Mouse (Mus musculus) liver, adult 2 months (tissue): ENCODE results near the gene Diras1. TPM values are rescaled to one million over a fixed set of nuclear protein-coding genes. Genes with fewer than 3 reads are reported as not detected.
"Not testable (repeated sequence)": the region's sequence is repeated elsewhere in the genome, so short reads cannot be mapped to it uniquely, and the experiment has no call there.

Experiments
- DNase-seq: peaks from one replicate; pipeline ENCODE4 v3.0.0-alpha.2; 2011; ENCODE audit warnings: low read depth, low spot score; ENCODE audit errors: extremely low read depth
- H3K27ac ChIP-seq: fragments of 200-500 bp; replicated peaks from 2 replicates; pipeline ENCODE4 v1.5.1; 2012; ENCODE audit warnings: low read depth, mild to moderate bottlenecking, control low read depth, inconsistent platforms, low read length; ENCODE audit not compliant: insufficient read depth
- H3K27me3 ChIP-seq: fragments of 200-500 bp; 2 replicates; pipeline ENCODE4 v1.6.1; 2012; ENCODE audit warnings: mild to moderate bottlenecking, moderate library complexity, low read length, inconsistent platforms; ENCODE audit not compliant: control insufficient read depth, insufficient read depth
- H3K36me3 ChIP-seq: fragments of 200-500 bp; 2 replicates; pipeline ENCODE4 v1.6.1; 2012; ENCODE audit warnings: low read length, inconsistent platforms; ENCODE audit not compliant: control insufficient read depth, insufficient read depth
- H3K4me1 ChIP-seq: fragments of 200-500 bp; 2 replicates; pipeline ENCODE4 v1.6.1; 2011; ENCODE audit warnings: low read length; ENCODE audit not compliant: control insufficient read depth, insufficient read depth
- H3K4me3 ChIP-seq: fragments of 200-500 bp; 2 replicates; pipeline ENCODE4 v1.5.1; 2011; ENCODE audit warnings: low read depth, mild to moderate bottlenecking, control low read depth, low read length, moderate library complexity; ENCODE audit not compliant: insufficient read depth
- H3K79me2 ChIP-seq: fragments of 200-500 bp; 2 replicates; pipeline ENCODE4 v1.6.1; 2012; ENCODE audit warnings: inconsistent platforms, mild to moderate bottlenecking, low read length, moderate library complexity; ENCODE audit not compliant: control insufficient read depth, insufficient read depth
- H3K9ac ChIP-seq: fragments of 200-500 bp; 2 replicates; pipeline ENCODE4 v1.6.1; 2012; ENCODE audit warnings: low read depth, mild to moderate bottlenecking, control low read depth, inconsistent platforms, low read length
- CTCF ChIP-seq: fragments of 200-500 bp; IDR thresholded peaks from 2 replicates; pipeline ENCODE4 v1.5.1; 2011; ENCODE audit warnings: low read depth, low read length, control low read depth
- POLR2A ChIP-seq: fragments of 200-500 bp; IDR thresholded peaks from 2 replicates; pipeline ENCODE4 v1.6.1; 2011; ENCODE audit warnings: low read length, control low read depth; ENCODE audit not compliant: insufficient read depth; ENCODE audit errors: extremely low read depth
- WGBS: fragments of 180-500 bp; shearing (Covaris S2); methylation state at CpG from one replicate; pipeline ENCODE4 v1.1.7; 2018; 5-methylcytosine and 5-hydroxymethylcytosine counted together
- polyA plus RNA-seq: library from polyadenylated mRNA; depleted of rRNA; stranded (reverse); fragments of >200 nt; gene quantifications from 2 replicates; pipeline ENCODE4 v1.2.3, GENCODE M21; 2012
- total RNA-seq: library from RNA; depleted of rRNA; stranded (reverse); fragments of >200 nt; gene quantifications from 2 replicates; pipeline ENCODE4 v1.2.3, GENCODE M21; 2014

The Diras1 gene
- total and polyA plus RNA-seq, 2 experiments: not detected

GRCm38 (mm10) chr10:81055169-81055568 is 29.7 kb upstream of the Diras1 start:
- Histone ChIP-seq H3K27me3 (no peaks in the 10 kb centered on the region), H3K4me1 (peaks cover 21% of the 10 kb centered on the region), H3K36me3 (no peaks in the 10 kb centered on the region), H3K9ac (no peak overlapping the region), H3K27ac (no peak overlapping the region), H3K4me3 (no peak overlapping the region), H3K79me2 (peaks cover 49% of the 10 kb centered on the region)
- 93% methylated on average over 6 of the region's 6 CpGs for WGBS
- no peak for DNase-seq
- no peak for TF ChIP-seq POLR2A

DNA sequence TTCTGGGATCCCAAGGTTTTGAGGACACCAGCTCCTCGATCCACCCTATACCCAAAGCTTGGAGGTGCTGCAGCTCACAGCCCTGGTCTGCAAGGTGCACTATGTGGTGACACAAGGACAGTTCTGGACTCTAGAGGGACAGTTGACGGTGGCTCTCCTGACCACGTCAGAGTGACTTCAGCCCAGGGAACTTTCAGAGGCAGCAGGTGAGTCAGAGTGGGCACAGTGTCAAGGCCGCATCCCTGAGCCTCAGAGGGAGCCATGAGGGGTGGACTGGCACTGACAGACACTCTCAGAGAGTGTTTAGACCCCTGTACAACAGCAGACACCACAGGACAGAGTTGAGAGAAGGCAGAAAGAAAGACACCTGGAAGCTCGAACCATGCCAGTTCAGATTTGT is 27.1 kb upstream of the Diras1 start:
- peaks cover 28% of the 10 kb centered on the region for H3K79me2 ChIP-seq
- DNase-seq: no peak
- H3K36me3 ChIP-seq: peaks cover 5% of the 10 kb centered on the region; the same call in 1 of the 2 replicates
- WGBS: 75% methylated on average over 5 of the region's 5 CpGs
- H3K9ac ChIP-seq: no peak overlapping the region
- H3K27ac ChIP-seq: no peak overlapping the region
- H3K27me3 ChIP-seq: no peaks in the 10 kb centered on the region
- H3K4me1 ChIP-seq: 0 out of 2 replicates have a peak, but pooled peaks cover 4% of the 10 kb centered on the region
- no peak overlapping the region for H3K4me3 ChIP-seq
- TF ChIP-seq CTCF (no peak), POLR2A (no peak)

DNA sequence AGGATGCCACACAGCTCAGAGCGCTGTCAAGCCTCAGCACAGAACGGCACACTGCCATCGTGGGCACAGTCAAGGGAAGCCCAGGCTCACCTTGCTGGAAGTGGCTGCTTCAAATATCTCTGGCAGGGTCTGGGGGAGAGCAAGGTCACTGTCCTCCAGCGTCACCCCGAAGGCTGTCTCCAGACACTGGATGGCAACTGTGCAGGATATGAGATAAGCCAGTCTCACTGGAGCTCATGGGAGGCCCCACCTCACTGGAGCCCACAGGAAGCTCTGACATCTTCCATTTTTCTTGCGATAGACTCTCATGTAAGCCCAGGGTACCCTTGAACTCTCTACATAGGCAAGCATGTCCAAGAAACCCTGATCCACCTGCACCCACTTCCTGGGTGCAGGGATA is 25.7 kb upstream of the Diras1 start:
- Histone ChIP-seq H3K9ac (no peak overlapping the region), H3K36me3 (peaks cover 9% of the 10 kb centered on the region), H3K79me2 (peaks cover 14% of the 10 kb centered on the region), H3K4me3 (no peak overlapping the region), H3K4me1 (no peaks in the 10 kb centered on the region), H3K27ac (no peak overlapping the region), H3K27me3 (no peaks in the 10 kb centered on the region)
- DNase-seq: no peak
- no peak for TF ChIP-seq POLR2A
- no peak for TF ChIP-seq CTCF
- WGBS: 92% methylated on average over 6 of the region's 6 CpGs

- peak; percentile 66 for TF ChIP-seq CTCF
- no peak for TF ChIP-seq POLR2A
- DNase-seq: peak; percentile 19
- H3K27ac ChIP-seq: no peak overlapping the region
- peaks cover 9% of the 10 kb centered on the region for H3K36me3 ChIP-seq
- H3K79me2 ChIP-seq: peaks cover 11% of the 10 kb centered on the region
- no peaks in the 10 kb centered on the region for H3K4me1 ChIP-seq
- WGBS: 99% methylated on average over 4 of the region's 4 CpGs
- H3K4me3 ChIP-seq: no peak overlapping the region
- H3K9ac ChIP-seq: no peak overlapping the region
- H3K27me3 ChIP-seq: no peaks in the 10 kb centered on the region
Observed at GRCm38 (mm10) chr10:81050645-81051044, 25.2 kb upstream of the Diras1 start.

DNA sequence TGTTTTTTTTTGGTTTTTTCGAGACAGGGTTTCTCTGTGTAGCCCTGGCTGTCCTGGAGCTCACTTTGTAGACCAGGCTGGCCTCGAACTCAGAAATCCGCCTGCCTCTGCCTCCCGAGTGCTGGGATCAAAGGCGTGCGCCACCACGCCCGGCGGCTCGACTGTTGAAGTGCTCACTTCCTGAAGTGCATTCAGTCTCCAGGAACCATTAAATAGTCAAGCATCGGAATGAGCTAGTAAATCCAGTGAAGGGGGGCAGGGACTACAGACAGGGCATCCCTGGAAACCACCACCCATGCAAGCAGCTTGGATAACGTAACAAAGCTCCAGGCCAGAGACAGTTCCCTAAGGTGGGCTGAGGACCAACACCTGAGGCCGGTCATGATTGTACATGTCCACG is 19.8 kb upstream of the Diras1 start:
- not testable (repeated sequence) for DNase-seq, H3K27me3 ChIP-seq, H3K4me1 ChIP-seq, H3K79me2 ChIP-seq, H3K4me3 ChIP-seq, H3K27ac ChIP-seq, H3K9ac ChIP-seq
- peaks cover 12% of the 10 kb centered on the region for H3K36me3 ChIP-seq
- 92% methylated on average over 14 of the region's 14 CpGs for WGBS

GRCm38 (mm10) chr10:81041458-81042175 is 16.2 kb upstream of the Diras1 start:
- Histone ChIP-seq H3K9ac (no peak overlapping the region), H3K4me3 (no peak overlapping the region), H3K36me3 (peaks cover 3% of the 10 kb centered on the region; the same call in 1 of the 2 replicates), H3K79me2 (no peaks in the 10 kb centered on the region), H3K27me3 (no peaks in the 10 kb centered on the region), H3K4me1 (no peaks in the 10 kb centered on the region), H3K27ac (no peak overlapping the region)
- no peak for TF ChIP-seq POLR2A
- peak; percentile 93 for TF ChIP-seq CTCF
- peak; percentile 41 for DNase-seq
- WGBS: 27% methylated on average over 13 of the region's 13 CpGs
